Mouse (Mus musculus) megakaryocyte, embryonic 14.5 days (primary cell): ENCODE measurements at regions not wholly inside any gene's neighbourhood (a gene's known extent, or its start where the extent isn't known, plus 50 kb on each side); places are given as distances from the start of the nearest gene placed in this dataset.

Experiments used
- H3K27me3 ChIP-seq: replicated peaks from 2 replicates; pipeline ENCODE3; 2012; ENCODE audit warnings: inconsistent platforms
- H3K36me3 ChIP-seq: replicated peaks from 2 replicates; pipeline ENCODE3; 2012; ENCODE audit warnings: low read length, inconsistent platforms, mixed read lengths
- H3K4me1 ChIP-seq: 2 replicates; pipeline ENCODE4 v1.6.1; 2012; ENCODE audit warnings: inconsistent platforms
- H3K4me3 ChIP-seq: replicated peaks from 2 replicates; pipeline ENCODE3; 2012; ENCODE audit warnings: moderate library complexity, mild to moderate bottlenecking, inconsistent platforms
- H3K9me3 ChIP-seq: 2 replicates; pipeline ENCODE4 v1.6.1; 2012; ENCODE audit warnings: inconsistent platforms
- FLI1 ChIP-seq: IDR thresholded peaks from 2 replicates; pipeline ENCODE4 v1.6.1; 2012; ENCODE audit warnings: low read length, inconsistent platforms, mixed read lengths
- GATA1 ChIP-seq: IDR thresholded peaks from 3 replicates; pipeline ENCODE4 v1.6.1; 2012; ENCODE audit warnings: mixed read lengths, low read length, inconsistent platforms, borderline replicate concordance

- Histone ChIP-seq H3K4me1 (no peaks in the 10 kb centered on the region), H3K27me3 (no peaks in the 10 kb centered on the region), H3K9me3 (no peaks in the 10 kb centered on the region), H3K4me3 (no peak overlapping the region), H3K36me3 (no peaks in the 10 kb centered on the region)
- TF ChIP-seq FLI1 (no peak), GATA1 (no peak)
Measured at GRCm38 (mm10) chr1:73737083-73737482, 387.2 kb downstream of the Tns1 start.

DNA sequence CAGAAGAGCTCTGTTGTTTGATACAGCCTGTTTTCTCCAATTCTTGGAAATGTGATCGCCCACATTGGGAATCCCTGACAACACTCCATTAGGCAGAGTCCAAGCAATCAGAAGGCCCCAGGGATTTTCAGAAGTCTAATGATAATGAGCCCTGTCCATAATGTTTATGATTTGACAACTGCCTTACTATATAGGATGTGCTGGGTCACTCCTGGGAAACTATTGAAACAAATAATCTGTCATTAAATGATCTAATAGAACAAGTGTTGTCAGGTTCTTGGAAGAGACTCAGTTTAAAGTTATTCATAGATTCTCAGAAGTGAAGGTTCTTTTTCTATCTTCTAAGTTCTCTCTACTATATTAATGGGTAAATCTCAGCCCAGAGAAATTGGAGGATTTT lies 395.9 kb downstream of the Tns1 start:
- no peaks in the 10 kb centered on the region for H3K27me3 ChIP-seq
- TF ChIP-seq FLI1 (no peak), GATA1 (no peak)

DNA sequence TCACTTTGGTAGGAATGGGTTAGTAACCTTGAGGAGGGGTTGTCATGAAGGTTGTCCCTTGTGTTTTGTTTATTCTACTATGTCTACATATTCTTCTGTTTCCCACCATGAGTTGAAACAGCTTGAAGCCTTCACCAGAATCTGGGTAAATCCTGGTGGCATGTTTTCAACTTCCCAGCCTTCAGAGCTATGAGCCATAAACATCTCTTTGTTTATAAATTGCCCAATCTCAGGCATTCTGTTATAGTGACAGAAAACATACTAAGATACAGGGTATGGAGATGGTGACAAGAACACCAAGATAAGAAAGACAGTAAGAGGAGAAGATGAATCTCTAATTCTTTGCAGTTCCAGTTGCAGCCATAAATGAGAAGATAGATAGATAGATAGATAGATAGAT lies 396.5 kb downstream of the Tns1 start:
- Histone ChIP-seq H3K4me3 (no peak overlapping the region), H3K27me3 (no peaks in the 10 kb centered on the region), H3K36me3 (no peaks in the 10 kb centered on the region), H3K4me1 (no peaks in the 10 kb centered on the region), H3K9me3 (no peaks in the 10 kb centered on the region; the same call in 1 of the 2 replicates)
- no peak for TF ChIP-seq FLI1

More for the DNA sequence above, 395.9 kb downstream of the Tns1 start:
- Histone ChIP-seq H3K36me3 (no peaks in the 10 kb centered on the region), H3K4me3 (no peak overlapping the region), H3K9me3 (no peaks in the 10 kb centered on the region; the same call in 1 of the 2 replicates), H3K4me1 (no peaks in the 10 kb centered on the region)

DNA sequence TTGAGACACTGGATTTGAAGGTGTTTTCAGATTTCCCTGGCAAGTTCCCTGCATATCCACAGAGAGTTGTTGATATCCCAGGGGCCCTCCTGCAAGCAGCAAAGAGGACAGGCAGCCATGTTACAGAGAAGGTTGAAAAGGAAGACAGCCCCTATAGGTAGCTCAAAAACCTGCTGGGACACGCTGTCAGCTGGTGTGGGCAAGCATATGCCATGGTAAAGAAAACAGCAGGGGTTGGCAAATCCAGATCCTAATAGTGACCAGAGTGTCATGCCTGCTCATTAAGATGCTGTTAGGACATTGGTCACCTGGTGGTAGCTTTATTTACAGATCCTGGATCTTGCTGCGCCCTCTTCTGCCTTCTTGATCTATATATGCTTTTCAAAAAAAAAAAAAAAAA lies 397.6 kb downstream of the Tns1 start:
- H3K36me3 ChIP-seq: no peaks in the 10 kb centered on the region
- no peak overlapping the region for H3K4me3 ChIP-seq
- H3K27me3 ChIP-seq: no peaks in the 10 kb centered on the region
- no peaks in the 10 kb centered on the region; the same call in 1 of the 2 replicates for H3K9me3 ChIP-seq
- no peaks in the 10 kb centered on the region for H3K4me1 ChIP-seq
- TF ChIP-seq FLI1 (no peak), GATA1 (no peak)

DNA sequence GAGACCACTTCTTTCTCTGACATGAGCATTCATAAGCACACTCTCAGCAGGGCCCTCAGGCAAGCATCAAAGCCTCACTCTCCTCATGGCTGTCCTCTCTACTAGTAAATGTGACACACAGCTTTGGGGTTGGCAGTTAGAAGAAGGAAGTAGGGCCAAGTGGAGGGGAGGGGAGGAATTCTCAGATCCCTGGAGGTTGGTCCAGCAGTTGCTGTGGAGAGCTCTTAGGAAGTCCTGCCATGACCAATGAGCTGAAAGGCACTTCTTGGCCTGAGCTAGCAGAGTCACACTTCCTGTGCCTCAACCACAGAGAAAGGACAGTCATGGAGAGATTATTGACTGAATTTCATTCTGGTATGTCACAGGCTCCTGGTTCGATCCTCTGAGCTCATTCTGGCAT lies 398.8 kb downstream of the Tns1 start:
- no peak for TF ChIP-seq FLI1
- no peak for TF ChIP-seq GATA1
- Histone ChIP-seq H3K4me3 (no peak overlapping the region), H3K9me3 (no peaks in the 10 kb centered on the region; the same call in 1 of the 2 replicates), H3K27me3 (no peaks in the 10 kb centered on the region), H3K4me1 (no peaks in the 10 kb centered on the region), H3K36me3 (no peaks in the 10 kb centered on the region)

DNA sequence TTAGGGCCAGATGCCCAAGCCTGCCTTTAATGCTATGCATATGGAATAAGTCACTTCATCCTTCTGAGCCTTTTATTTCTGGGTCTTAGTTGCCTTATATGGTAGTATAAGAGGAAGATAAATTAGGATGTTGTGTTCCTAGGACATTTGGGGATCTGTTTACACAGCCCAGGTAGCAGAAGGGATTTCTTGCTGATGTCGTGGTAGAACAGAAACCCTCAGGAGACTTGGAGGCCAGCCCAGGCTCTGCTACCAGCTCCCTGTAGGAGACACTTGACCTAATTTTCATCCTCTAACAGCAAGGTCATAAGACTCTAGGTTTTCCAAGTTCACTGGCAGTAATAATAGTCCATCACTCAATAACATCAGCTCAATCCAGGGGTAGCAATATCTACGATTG lies 399.7 kb downstream of the Tns1 start:
- H3K9me3 ChIP-seq: no peaks in the 10 kb centered on the region; the same call in 1 of the 2 replicates
- no peak for TF ChIP-seq FLI1
- TF ChIP-seq GATA1: no peak
- H3K4me3 ChIP-seq: no peak overlapping the region
- H3K36me3 ChIP-seq: no peaks in the 10 kb centered on the region
- no peaks in the 10 kb centered on the region for H3K4me1 ChIP-seq
- no peaks in the 10 kb centered on the region for H3K27me3 ChIP-seq

GRCm38 (mm10) chr1:73721486-73722225 lies 402.6 kb downstream of the Tns1 start:
- H3K27me3 ChIP-seq: no peaks in the 10 kb centered on the region

GRCm38 (mm10) chr1:73718421-73718820 lies 405.8 kb downstream of the Tns1 start:
- H3K36me3 ChIP-seq: no peaks in the 10 kb centered on the region
- H3K4me1 ChIP-seq: no peaks in the 10 kb centered on the region
- H3K4me3 ChIP-seq: no peak overlapping the region
- no peaks in the 10 kb centered on the region for H3K27me3 ChIP-seq
- 0 out of 2 replicates have a peak, but pooled peaks cover 3% of the 10 kb centered on the region for H3K9me3 ChIP-seq
- TF ChIP-seq FLI1 (no peak), GATA1 (no peak)

More at GRCm38 (mm10) chr1:73721486-73722225, 402.6 kb downstream of the Tns1 start:
- Histone ChIP-seq H3K4me1 (no peaks in the 10 kb centered on the region), H3K4me3 (no peak overlapping the region), H3K9me3 (0 out of 2 replicates have a peak, but pooled peaks cover 3% of the 10 kb centered on the region), H3K36me3 (no peaks in the 10 kb centered on the region)
- TF ChIP-seq GATA1 (no peak), FLI1 (no peak)

GRCm38 (mm10) chr1:73717401-73717800 lies 406.8 kb downstream of the Tns1 start:
- Histone ChIP-seq H3K36me3 (no peaks in the 10 kb centered on the region), H3K4me3 (no peak overlapping the region), H3K4me1 (no peaks in the 10 kb centered on the region), H3K9me3 (0 out of 2 replicates have a peak, but pooled peaks cover 3% of the 10 kb centered on the region), H3K27me3 (no peaks in the 10 kb centered on the region)
- no peak for TF ChIP-seq GATA1
- TF ChIP-seq FLI1: no peak

GRCm38 (mm10) chr1:73716901-73717300 lies 407.3 kb downstream of the Tns1 start:
- H3K4me3 ChIP-seq: no peak overlapping the region
- no peaks in the 10 kb centered on the region for H3K27me3 ChIP-seq
- H3K9me3 ChIP-seq: 0 out of 2 replicates have a peak, but pooled peaks cover 3% of the 10 kb centered on the region
- H3K36me3 ChIP-seq: no peaks in the 10 kb centered on the region
- TF ChIP-seq GATA1 (no peak), FLI1 (no peak)
- no peaks in the 10 kb centered on the region for H3K4me1 ChIP-seq

DNA sequence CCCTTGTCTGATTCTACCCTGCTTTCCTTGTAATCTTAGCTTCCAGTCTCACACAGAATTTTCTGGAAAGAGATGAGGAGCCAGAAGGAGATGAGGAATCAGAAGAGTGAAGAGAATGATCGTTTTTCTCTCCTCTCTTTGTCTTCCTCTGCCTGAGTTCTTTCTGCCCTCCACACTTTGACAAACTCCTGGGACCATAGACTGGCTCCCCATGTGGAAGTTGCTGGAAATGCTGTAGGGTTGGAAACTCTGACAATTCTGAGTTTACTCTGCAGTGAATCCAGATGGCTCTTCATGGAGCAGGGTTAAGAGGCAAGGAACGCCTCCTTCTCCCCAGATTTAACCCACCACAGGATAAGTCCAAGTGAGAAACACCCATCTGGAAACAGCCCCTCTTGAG lies 408.7 kb downstream of the Tns1 start:
- H3K4me1 ChIP-seq: no peaks in the 10 kb centered on the region
- no peak overlapping the region for H3K4me3 ChIP-seq
- no peaks in the 10 kb centered on the region for H3K27me3 ChIP-seq
- TF ChIP-seq GATA1: no peak
- no peak for TF ChIP-seq FLI1
- no peaks in the 10 kb centered on the region for H3K36me3 ChIP-seq
- H3K9me3 ChIP-seq: 0 out of 2 replicates have a peak, but pooled peaks cover 3% of the 10 kb centered on the region
